Mouse (Mus musculus) CH12.LX (cell line): ENCODE measurements around the gene Ttc16. TPM values are rescaled to one million over a fixed set of nuclear protein-coding genes. Genes with fewer than 3 reads are reported as not detected.

Experiments used
- DNase-seq: peaks from one replicate; pipeline ENCODE4 v3.0.0-alpha.2; 2013; ENCODE audit errors: extremely low read depth
- H3K27ac ChIP-seq: 2 replicates; pipeline ENCODE4 v1.5.1; 2012; ENCODE audit warnings: low read depth, mild to moderate bottlenecking, control low read depth, moderate library complexity; ENCODE audit not compliant: insufficient read depth
- H3K27me3 ChIP-seq: replicated peaks from 2 replicates; pipeline ENCODE3; 2012; ENCODE audit warnings: inconsistent platforms
- H3K36me3 ChIP-seq, 2 experiments: replicated peaks in 1 of 2; 2 replicates each; pipeline versions ENCODE3 to v1.6.1; 2012; ENCODE audit warnings: inconsistent platforms in 1 of 2, low read length in 1 of 2, mild to moderate bottlenecking in 1 of 2, mixed read lengths in 1 of 2, moderate library complexity in 1 of 2; ENCODE audit not compliant: control insufficient read depth in 1 of 2, insufficient read depth in 1 of 2
- H3K4me1 ChIP-seq, 2 experiments: 2 replicates each; pipeline ENCODE4 v1.6.1; 2012; ENCODE audit warnings: inconsistent platforms in 1 of 2, moderate library complexity in 1 of 2; ENCODE audit not compliant: insufficient read depth in 2 of 2, control insufficient read depth in 1 of 2
- H3K4me2 ChIP-seq: 2 replicates; pipeline ENCODE4 v1.6.1; 2012; ENCODE audit warnings: low read depth, mild to moderate bottlenecking, control low read depth; ENCODE audit not compliant: poor library complexity, insufficient read depth, severe bottlenecking
- H3K4me3 ChIP-seq, 3 experiments: fragments of 150-350 bp in 1 of 3; sonication (generic) in 1 of 3; replicated peaks in 1 of 3; 2 replicates each; pipeline versions ENCODE3 to v1.5.1; 2011 to 2012; ENCODE audit warnings: low read depth in 2 of 3, low read length in 2 of 3, mild to moderate bottlenecking in 2 of 3, moderate library complexity in 2 of 3, control low read depth in 1 of 3, improper control_type of control experiment in 1 of 3, inconsistent platforms in 1 of 3, mixed read lengths in 1 of 3; ENCODE audit not compliant: poor library complexity in 1 of 3
- H3K79me2 ChIP-seq: replicated peaks from 2 replicates; pipeline ENCODE4 v1.6.1; 2012; ENCODE audit warnings: mild to moderate bottlenecking, moderate library complexity; ENCODE audit not compliant: control insufficient read depth, poor library complexity, insufficient read depth, severe bottlenecking; ENCODE audit errors: extremely low read depth
- H3K9ac ChIP-seq: 2 replicates; pipeline ENCODE4 v1.6.1; 2012; ENCODE audit warnings: low read depth, mild to moderate bottlenecking, control low read depth, moderate library complexity; ENCODE audit not compliant: insufficient read depth
- H3K9me3 ChIP-seq: replicated peaks from 2 replicates; pipeline ENCODE3; 2012; ENCODE audit warnings: low read length, inconsistent platforms, mixed read lengths
- BHLHE40 ChIP-seq: IDR thresholded peaks from 2 replicates; pipeline ENCODE4 v1.6.1; 2011; ENCODE audit warnings: mild to moderate bottlenecking, low read depth, low read length, improper control_type of control experiment
- CTCF ChIP-seq, 2 experiments: IDR thresholded peaks in 1 of 2; conservative IDR thresholded peaks in 1 of 2; 2 replicates each; pipeline ENCODE4 v1.5.1; 2011 to 2012; ENCODE audit warnings: low read depth in 2 of 2, low read length in 2 of 2, improper control_type of control experiment in 1 of 2, inconsistent platforms in 1 of 2, mild to moderate bottlenecking in 1 of 2, moderate library complexity in 1 of 2
- JUN ChIP-seq: IDR thresholded peaks from 2 replicates; pipeline ENCODE4 v1.6.1; 2011; ENCODE audit warnings: low read depth, mild to moderate bottlenecking, low read length, improper control_type of control experiment, moderate library complexity; ENCODE audit not compliant: insufficient read depth
- MEF2A ChIP-seq: IDR thresholded peaks from 2 replicates; pipeline ENCODE4 v1.6.1; 2014; ENCODE audit warnings: low read depth, mild to moderate bottlenecking, inconsistent platforms, low read length, improper control_type of control experiment, borderline replicate concordance
- PAX5 ChIP-seq: IDR thresholded peaks from 2 replicates; pipeline ENCODE4 v1.6.1; 2012; ENCODE audit warnings: low read length, inconsistent platforms, mixed read lengths
- POLR2AphosphoS2 ChIP-seq: IDR thresholded peaks from 2 replicates; pipeline ENCODE4 v1.6.1; 2011; ENCODE audit warnings: low read depth, low read length, improper control_type of control experiment
- RAD21 ChIP-seq: IDR thresholded peaks from 2 replicates; pipeline ENCODE4 v1.6.1; 2011; ENCODE audit warnings: low read depth, mild to moderate bottlenecking, low read length, improper control_type of control experiment, moderate library complexity
- SMC3 ChIP-seq: IDR thresholded peaks from 2 replicates; pipeline ENCODE4 v1.6.1; 2011; ENCODE audit warnings: low read depth, low read length, improper control_type of control experiment
- TCF12 ChIP-seq: IDR thresholded peaks from 2 replicates; pipeline ENCODE4 v1.6.1; 2014; ENCODE audit warnings: low read depth, mild to moderate bottlenecking, inconsistent platforms, low read length, improper control_type of control experiment
- ZC3H11A ChIP-seq: IDR thresholded peaks from 2 replicates; pipeline ENCODE4 v1.6.1; 2012; ENCODE audit warnings: low read depth, mild to moderate bottlenecking, inconsistent platforms, low read length, improper control_type of control experiment
- dilution Hi-C: fragments of 300-500 bp; cut with MboI; formaldehyde crosslinking; loops from 2 replicates; pipeline ENCODE4 v1.14.3; 2020; ENCODE audit warnings: low sequenced_read_pairs; ENCODE audit not compliant: extremely low pct_unique_long_range_greater_than_20kb, extremely low pct_ligation_motif_present
- in situ Hi-C: fragments of 300-500 bp; cut with MboI; formaldehyde crosslinking; loops from 3 replicates; pipeline ENCODE4 v1.14.3; 2019; ENCODE audit warnings: low sequenced_read_pairs, low pct_ligation_motif_present, low pct_unique_long_range_greater_than_20kb, mixed read lengths
- polyA plus RNA-seq: library from polyadenylated mRNA; unstranded; fragments of >175 nt; gene quantifications from 2 replicates; pipeline ENCODE4 v1.2.1, GENCODE M21; 2012; ENCODE audit warnings: low read depth; ENCODE audit not compliant: insufficient read length
- total RNA-seq, 2 experiments: library from RNA; depleted of rRNA; stranded (reverse); fragments of 300-350 nt in 1 of 2; fragments of >200 nt in 1 of 2; gene quantifications; 2 replicates each; pipeline ENCODE4 v1.2.3; 2012 to 2014

The Ttc16 gene
- total and polyA plus RNA-seq, 3 experiments = 0.11 to 0.81 (median 0.24) TPM

DNA sequence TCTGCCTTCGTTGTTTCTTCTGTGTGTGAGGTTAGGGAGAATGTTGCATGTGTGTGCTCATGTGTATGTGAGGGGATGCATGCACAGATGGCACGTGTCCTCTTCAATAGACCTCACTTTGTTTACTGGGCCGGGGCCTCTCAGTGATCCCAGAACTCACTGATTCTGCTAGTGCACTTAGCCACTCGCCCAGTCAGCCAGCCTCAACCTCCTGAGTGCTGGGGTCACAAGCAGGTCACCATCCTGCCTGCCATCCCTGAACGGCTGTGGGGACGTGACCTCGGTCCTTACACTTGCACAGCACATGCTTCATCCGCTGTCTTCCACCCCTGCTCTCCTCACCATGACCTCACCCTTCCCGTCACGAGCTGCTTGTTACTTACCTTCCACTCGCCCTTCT, 47.7 kb upstream of the Ttc16 start:
- DNase-seq = peak; percentile 42
- H3K79me2 ChIP-seq = no peaks in the 10 kb centered on the region
- peak overlapping the region in 1 of 3 experiments; percentile 16 for H3K4me3 ChIP-seq
- peaks cover 0 to 14% of the 10 kb centered on the region in 2 experiments for H3K36me3 ChIP-seq
- peaks cover 3 to 58% of the 10 kb centered on the region in 2 experiments; a peak in 3 of 4 replicates for H3K4me1 ChIP-seq
- H3K27me3 ChIP-seq = no peaks in the 10 kb centered on the region
- 0 out of 2 replicates have a peak overlapping the region, but pooled peaks have one; percentile 0 for H3K27ac ChIP-seq
- peak; percentile 32; the same call in 1 of the 2 replicates for TF ChIP-seq BHLHE40
- no peak for TF ChIP-seq JUN
- in situ Hi-C loops (no loop called here), dilution Hi-C loops (no loop called here)
- no peak overlapping the region for H3K9ac ChIP-seq
- H3K4me2 ChIP-seq = no peak overlapping the region
- no peaks in the 10 kb centered on the region for H3K9me3 ChIP-seq

DNA sequence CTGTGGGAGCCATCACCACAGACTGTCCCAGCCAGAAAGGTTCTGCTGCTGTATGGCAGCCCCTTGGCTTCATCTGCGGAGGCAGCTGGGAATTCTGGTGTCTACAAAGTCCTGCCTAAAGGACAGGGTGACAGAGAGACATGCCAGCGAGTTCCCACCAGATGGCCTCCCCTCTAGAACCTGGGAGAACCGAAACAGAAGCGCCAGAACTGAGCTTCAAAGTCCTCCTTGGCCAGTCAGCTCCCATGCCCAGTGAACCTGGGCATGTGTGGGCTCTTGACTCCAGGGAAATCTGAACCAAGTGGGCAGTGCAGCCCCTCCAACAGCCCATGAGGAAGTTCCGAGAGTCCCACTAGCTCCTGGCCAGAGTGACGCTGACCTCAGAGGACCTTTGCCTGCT, 47.2 kb upstream of the Ttc16 start:
- DNase-seq = no peak
- no peak for TF ChIP-seq SMC3
- TF ChIP-seq TCF12 = no peak
- no peak for TF ChIP-seq PAX5
- no peak for TF ChIP-seq MEF2A
- Histone ChIP-seq H3K27ac (no peak overlapping the region), H3K4me1 (peaks cover 3 to 63% of the 10 kb centered on the region in 2 experiments; a peak in 3 of 4 replicates), H3K36me3 (peaks cover 0 to 19% of the 10 kb centered on the region in 2 experiments), H3K4me2 (no peak overlapping the region), H3K79me2 (no peaks in the 10 kb centered on the region), H3K9me3 (no peaks in the 10 kb centered on the region), H3K27me3 (no peaks in the 10 kb centered on the region), H3K9ac (no peak overlapping the region), H3K4me3 (no peak overlapping the region)
- dilution Hi-C loops (no loop called here), in situ Hi-C loops (no loop called here)

DNA sequence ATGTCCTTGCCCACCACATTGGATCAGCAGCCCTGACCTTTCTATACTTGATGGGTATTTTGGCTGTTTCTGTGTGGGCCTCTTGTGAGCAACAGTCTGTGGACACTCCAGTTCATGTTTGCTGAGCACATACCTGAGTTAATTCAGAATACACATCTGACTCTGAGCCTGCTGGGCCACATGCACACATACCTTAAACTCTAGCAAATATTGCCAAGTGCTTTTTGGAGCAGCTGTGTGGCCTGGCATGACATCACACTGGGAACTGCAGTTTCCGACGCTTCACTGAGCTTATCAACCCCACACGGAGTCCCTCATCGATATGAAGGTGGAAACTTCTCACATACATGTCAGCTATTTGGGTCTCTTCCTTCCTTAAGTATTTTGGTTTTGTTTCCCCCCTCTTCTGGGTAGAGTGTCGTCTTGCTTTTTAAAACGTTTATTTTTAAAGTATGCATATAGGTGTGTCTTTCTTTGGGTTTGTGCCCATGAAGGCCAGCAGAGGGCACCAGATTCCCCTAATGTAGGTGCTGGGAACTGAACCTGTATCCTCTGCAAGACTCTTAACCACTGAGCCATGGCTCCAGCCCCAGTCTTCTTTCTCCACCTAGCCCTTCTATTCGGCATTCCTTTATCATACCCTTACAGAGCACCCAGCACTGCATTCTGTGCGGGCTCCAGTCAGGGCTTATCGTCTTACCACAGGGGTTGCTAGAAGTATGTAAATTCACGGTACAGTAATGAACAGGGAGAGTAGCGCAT, 45.8 kb upstream of the Ttc16 start:
- peaks cover 0 to 24% of the 10 kb centered on the region in 2 experiments for H3K36me3 ChIP-seq
- in situ Hi-C loops = no loop called here
- H3K9me3 ChIP-seq = no peaks in the 10 kb centered on the region
- TF ChIP-seq ZC3H11A (no peak; the same call in 1 of the 2 replicates), POLR2AphosphoS2 (no peak), SMC3 (peak; percentile 83), CTCF (conservative IDR thresholded peaks at IDR 0.05 in 1 of 2, IDR thresholded peaks at IDR 0.05 in 1 of 2; ENCODE audit: low read depth in 2 of 2, low read length in 2 of 2) (peak; percentile 64 to 86), RAD21 (peak; percentile 71)
- no peak overlapping the region for H3K4me3 ChIP-seq
- H3K4me2 ChIP-seq = no peak overlapping the region
- H3K9ac ChIP-seq = no peak overlapping the region
- DNase-seq = peak; percentile 73
- H3K4me1 ChIP-seq = peaks cover 6 to 65% of the 10 kb centered on the region in 2 experiments
- dilution Hi-C loops = no loop called here
- no peak overlapping the region for H3K27ac ChIP-seq
- no peaks in the 10 kb centered on the region for H3K79me2 ChIP-seq
- no peaks in the 10 kb centered on the region for H3K27me3 ChIP-seq
